Mouse (Mus musculus) heart, embryonic 16.5 days (tissue): ENCODE results near the gene Myo18a. TPM values are rescaled to one million over a fixed set of nuclear protein-coding genes. Genes with fewer than 3 reads are reported as not detected.

Experiments used
- ATAC-seq: fragments of 200-750 bp; cut with Nextera tagmentation; replicated peaks from 2 replicates; pipeline ENCODE4 v1.8.0; 2017; ENCODE audit warnings: moderate number of reproducible peaks; ENCODE audit not compliant: insufficient read depth, low FRiP score; ENCODE audit errors: extremely low read depth
- H3K27ac ChIP-seq: fragments of 300-500 bp; sonication (generic); 2 replicates; pipeline ENCODE4 v1.5.1; 2014; ENCODE audit warnings: mild to moderate bottlenecking, low read length, control low read depth, moderate library complexity
- H3K27me3 ChIP-seq: fragments of 300-500 bp; sonication (generic); 2 replicates; pipeline ENCODE4 v1.6.1; 2014; ENCODE audit warnings: low read length, mixed read lengths; ENCODE audit not compliant: control insufficient read depth, insufficient read depth
- H3K36me3 ChIP-seq: fragments of 300-500 bp; sonication (generic); 2 replicates; pipeline ENCODE4 v1.6.1; 2014; ENCODE audit not compliant: control insufficient read depth, insufficient read depth
- H3K4me1 ChIP-seq: fragments of 300-500 bp; sonication (generic); 2 replicates; pipeline ENCODE4 v1.6.1; 2014; ENCODE audit warnings: low read length, mixed read lengths; ENCODE audit not compliant: control insufficient read depth, insufficient read depth
- H3K4me2 ChIP-seq: fragments of 300-500 bp; sonication (generic); 2 replicates; pipeline ENCODE4 v1.6.1; 2014; ENCODE audit warnings: low read depth, mild to moderate bottlenecking, control low read depth, low read length
- H3K4me3 ChIP-seq: fragments of 300-500 bp; sonication (generic); 2 replicates; pipeline ENCODE4 v1.5.1; 2014; ENCODE audit warnings: mild to moderate bottlenecking, control low read depth, low read length
- H3K9ac ChIP-seq: fragments of 300-500 bp; sonication (generic); 2 replicates; pipeline ENCODE4 v1.6.1; 2014; ENCODE audit warnings: low read length, control low read depth
- H3K9me3 ChIP-seq: fragments of 300-500 bp; sonication (generic); replicated peaks from 2 replicates; pipeline ENCODE4 v1.6.1; 2016; ENCODE audit warnings: low read length; ENCODE audit not compliant: control insufficient read depth
- WGBS: fragments of 180-500 bp; shearing (Covaris S2); extraction: QIAGEN DNeasy Blood & Tissue Kit; methylation state at CpG from one replicate; pipeline ENCODE4 v1.1.7; 2014; 5-methylcytosine and 5-hydroxymethylcytosine counted together
- polyA plus RNA-seq: library from polyadenylated mRNA; unstranded; fragments of >200 nt; fragmentation: Nextera tagmentation; extraction: Ambion mirVana; gene quantifications from 2 replicates; pipeline ENCODE4 v1.2.1, GENCODE M21; 2015

The Myo18a gene
- polyA plus RNA-seq, 1 experiment from 2014 or later, result 104 TPM

DNA sequence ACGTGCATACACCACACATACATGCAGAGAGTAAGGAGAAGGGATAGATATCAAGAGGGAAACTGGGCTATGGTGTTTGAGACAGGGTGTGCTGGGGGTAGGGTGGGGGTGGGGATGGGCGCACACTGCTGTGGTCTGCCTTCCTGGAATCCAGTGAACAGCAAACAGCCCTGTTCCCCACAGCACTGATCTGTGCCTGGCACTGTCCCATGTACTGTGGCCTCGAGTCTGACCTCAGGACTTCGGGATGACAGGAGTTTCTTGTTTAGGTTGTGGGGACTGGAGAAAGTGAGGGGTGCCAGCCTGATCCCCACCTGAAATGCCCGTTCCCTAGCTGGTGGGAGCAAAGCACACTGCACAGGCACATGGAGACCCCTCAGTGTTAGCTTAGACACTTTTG, 24.7 kb downstream of the Myo18a start, which contains the start of gene Gm10277:
Gene Gm10277 (minus strand): TSS at position 41 of the 400 bp plus-strand sequence.
- no peak within 1 kb of the TSS for H3K9ac ChIP-seq
- H3K4me3 ChIP-seq, result no peak within 1 kb of the TSS
- no peak for ATAC-seq
- no peak within 1 kb of the TSS for H3K4me2 ChIP-seq
- H3K36me3 ChIP-seq, result no peaks in the 10 kb centered on the region
- H3K4me1 ChIP-seq, result peaks cover 74% of the 10 kb centered on the region
- peak within 1 kb of the TSS; percentile 90 for H3K27ac ChIP-seq
- H3K27me3 ChIP-seq, result no peaks in the 10 kb centered on the region
- H3K9me3 ChIP-seq, result no peaks in the 10 kb centered on the region
- 74% methylated on average over 5 of the region's 5 CpGs for WGBS

DNA sequence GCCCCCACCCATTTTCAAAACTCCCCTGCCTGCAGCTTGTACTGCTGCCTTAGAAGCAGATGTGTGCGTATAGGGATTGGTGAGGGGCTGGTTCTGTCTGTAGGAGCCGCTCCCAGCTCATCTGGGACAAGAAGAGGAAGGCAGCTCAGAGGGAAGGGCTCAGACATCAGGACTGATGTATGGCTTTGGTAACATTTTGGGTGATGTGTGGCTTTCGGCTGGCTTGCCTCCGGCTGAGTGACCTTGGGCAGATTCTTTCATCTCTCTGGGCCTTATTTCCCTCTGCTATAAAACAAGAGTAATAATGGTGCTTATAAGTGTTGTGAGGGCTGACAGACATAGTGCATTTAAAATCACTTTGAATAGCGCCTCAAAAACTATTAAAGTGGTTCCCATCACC, 26.5 kb downstream of the Myo18a start:
- WGBS, result 94% methylated on average over 5 of the region's 5 CpGs
- Histone ChIP-seq H3K4me1 (peaks cover 65% of the 10 kb centered on the region), H3K4me2 (no peak overlapping the region), H3K9ac (no peak overlapping the region; the same call in 1 of the 2 replicates), H3K36me3 (no peaks in the 10 kb centered on the region), H3K9me3 (no peaks in the 10 kb centered on the region), H3K27ac (peak overlapping the region; percentile 31; the same call in 1 of the 2 replicates), H3K27me3 (no peaks in the 10 kb centered on the region), H3K4me3 (no peak overlapping the region)
- no peak for ATAC-seq

GRCm38 (mm10) chr11:77790286-77790685, 27.2 kb downstream of the Myo18a start:
- Histone ChIP-seq H3K4me1 (peaks cover 57% of the 10 kb centered on the region), H3K4me2 (peak overlapping the region; percentile 13; the same call in 1 of the 2 replicates), H3K4me3 (no peak overlapping the region)

GRCm38 (mm10) chr11:77791241-77791727, 28.2 kb downstream of the Myo18a start:
- Histone ChIP-seq H3K27ac (peak overlapping the region; percentile 89), H3K4me3 (no peak overlapping the region), H3K9me3 (no peaks in the 10 kb centered on the region), H3K27me3 (no peaks in the 10 kb centered on the region), H3K36me3 (no peaks in the 10 kb centered on the region), H3K4me1 (peaks cover 47% of the 10 kb centered on the region), H3K9ac (peak overlapping the region; percentile 67), H3K4me2 (peak overlapping the region; percentile 13)
- ATAC-seq, result no peak
- 25% methylated on average over 8 of the region's 8 CpGs for WGBS

More at GRCm38 (mm10) chr11:77790286-77790685, 27.2 kb downstream of the Myo18a start:
- H3K27me3 ChIP-seq, result no peaks in the 10 kb centered on the region
- ATAC-seq, result no peak
- no peaks in the 10 kb centered on the region for H3K9me3 ChIP-seq
- H3K9ac ChIP-seq, result peak overlapping the region; percentile 67
- no peaks in the 10 kb centered on the region for H3K36me3 ChIP-seq
- WGBS, result 13% methylated on average over 9 of the region's 9 CpGs
- H3K27ac ChIP-seq, result peak overlapping the region; percentile 89

- H3K4me3 ChIP-seq, result no peak overlapping the region; the same call in 1 of the 2 replicates
- H3K4me2 ChIP-seq, result peak overlapping the region; percentile 77
- no peaks in the 10 kb centered on the region for H3K27me3 ChIP-seq
- peaks cover 42% of the 10 kb centered on the region for H3K4me1 ChIP-seq
- peak overlapping the region; percentile 89 for H3K27ac ChIP-seq
- no peaks in the 10 kb centered on the region for H3K36me3 ChIP-seq
- ATAC-seq, result peak; percentile 29
- WGBS, result 27% methylated on average over 12 of the region's 12 CpGs
- H3K9ac ChIP-seq, result peak overlapping the region; percentile 67
- H3K9me3 ChIP-seq, result no peaks in the 10 kb centered on the region
Observed at GRCm38 (mm10) chr11:77791752-77792565, 28.9 kb downstream of the Myo18a start.

DNA sequence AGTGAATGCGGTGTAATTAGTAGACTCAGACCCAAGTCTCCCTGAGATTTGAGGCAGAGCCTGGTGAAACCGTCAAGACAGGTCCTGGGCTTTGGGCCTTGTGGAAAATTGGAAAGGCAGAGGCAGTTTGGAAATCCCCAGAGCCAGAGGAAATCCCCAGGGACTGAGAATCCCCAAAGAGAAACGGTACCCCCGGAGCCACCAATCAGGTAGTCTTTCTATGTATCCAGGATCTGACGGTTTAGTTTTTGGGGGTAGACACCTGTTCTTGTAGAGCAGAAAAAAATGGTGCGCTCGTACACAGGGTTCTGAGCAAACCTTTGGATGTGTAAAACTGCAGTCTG, 29.5 kb downstream of the Myo18a start:
- Histone ChIP-seq H3K9me3 (no peaks in the 10 kb centered on the region), H3K27ac (peak overlapping the region; percentile 89), H3K4me3 (peak overlapping the region; percentile 54), H3K9ac (peak overlapping the region; percentile 67; the same call in 1 of the 2 replicates), H3K4me1 (peaks cover 42% of the 10 kb centered on the region), H3K36me3 (no peaks in the 10 kb centered on the region), H3K27me3 (no peaks in the 10 kb centered on the region), H3K4me2 (peak overlapping the region; percentile 77)
- WGBS, result 60% methylated on average over 7 of the region's 7 CpGs
- ATAC-seq, result no peak

GRCm38 (mm10) chr11:77793238-77793930, 30.3 kb downstream of the Myo18a start:
- ATAC-seq, result peak; percentile 84
- H3K27ac ChIP-seq, result peak overlapping the region; percentile 89
- WGBS, result 4% methylated on average over 19 of the region's 19 CpGs
- peak overlapping the region; percentile 54 for H3K4me3 ChIP-seq
- no peaks in the 10 kb centered on the region for H3K36me3 ChIP-seq
- H3K4me2 ChIP-seq, result peak overlapping the region; percentile 77
- H3K4me1 ChIP-seq, result peaks cover 42% of the 10 kb centered on the region
- H3K27me3 ChIP-seq, result no peaks in the 10 kb centered on the region
- H3K9ac ChIP-seq, result peak overlapping the region; percentile 69
- H3K9me3 ChIP-seq, result no peaks in the 10 kb centered on the region

- H3K27me3 ChIP-seq, result no peaks in the 10 kb centered on the region
- 61% methylated on average over 5 of the region's 5 CpGs for WGBS
- no peaks in the 10 kb centered on the region for H3K36me3 ChIP-seq
- no peak for ATAC-seq
- H3K9me3 ChIP-seq, result no peaks in the 10 kb centered on the region
- H3K27ac ChIP-seq, result no peak overlapping the region
- no peak overlapping the region for H3K4me2 ChIP-seq
- H3K9ac ChIP-seq, result no peak overlapping the region
- no peak overlapping the region for H3K4me3 ChIP-seq
- H3K4me1 ChIP-seq, result peaks cover 44% of the 10 kb centered on the region
Observed at GRCm38 (mm10) chr11:77795216-77795615, 32.2 kb downstream of the Myo18a start.

GRCm38 (mm10) chr11:77800491-77800868, 37.4 kb downstream of the Myo18a start:
- Histone ChIP-seq H3K27ac (peak overlapping the region; percentile 98), H3K9ac (peak overlapping the region; percentile 48), H3K9me3 (no peaks in the 10 kb centered on the region), H3K4me2 (peak overlapping the region; percentile 74), H3K27me3 (no peaks in the 10 kb centered on the region), H3K4me1 (peaks cover 51% of the 10 kb centered on the region), H3K4me3 (peak overlapping the region; percentile 62), H3K36me3 (no peaks in the 10 kb centered on the region)
- 28% methylated on average over 9 of the region's 9 CpGs for WGBS
- no peak for ATAC-seq
